Mouse (Mus musculus): ENCODE measurements around the gene Slfn8.
"Not testable (repeated sequence)": the region's sequence is repeated elsewhere in the genome, so short reads cannot be mapped to it uniquely, and the experiment has no call there.

The Slfn8 gene

DNA sequence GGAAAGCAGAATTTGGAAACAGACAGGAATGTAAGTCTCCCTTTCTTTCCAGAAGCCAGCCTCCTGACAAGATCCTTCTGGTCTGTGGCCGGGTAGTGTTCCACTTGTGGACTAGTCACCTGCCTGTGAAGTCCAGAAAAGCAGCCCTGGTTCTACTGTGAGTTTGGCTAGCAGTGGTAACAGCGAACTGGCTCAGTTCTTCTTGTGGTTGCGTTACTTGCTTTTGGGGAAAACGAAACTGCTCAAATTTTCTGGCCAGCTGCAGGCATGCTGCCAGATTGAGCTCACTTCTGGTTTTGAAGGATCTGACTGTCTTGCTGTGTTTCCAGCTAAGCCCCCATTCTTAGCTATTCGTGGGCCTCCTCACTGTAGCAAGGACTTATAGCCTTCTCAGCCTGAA lies at the start of gene Slfn8:
TSS of gene Slfn8 (minus strand) at position 190 of the 400 bp plus-strand sequence.
- CTCF ChIA-PET, result no interaction called here

GRCm38 (mm10) chr11:83067982-83068694 lies 47.5 kb upstream of the Slfn8 start:
- CTCF ChIA-PET, result no interaction called here

- CTCF ChIA-PET, result interaction anchor here (1.1 to 1.3 kb wide), 2 partner anchors 12 to 49 kb away, joined by 3 read pairs; partner anchors contain the start of gene Slfn1
These were observed 46.3 kb upstream of the Slfn8 start for GRCm38 (mm10) chr11:83066640-83067531.

- CTCF ChIA-PET, result interaction anchor here (0.6 kb wide), 1 partner anchor 54 kb away, joined by 3 read pairs; no protein-coding TSS in a partner anchor
These were observed 45.1 kb upstream of the Slfn8 start for GRCm38 (mm10) chr11:83065441-83066344.

DNA sequence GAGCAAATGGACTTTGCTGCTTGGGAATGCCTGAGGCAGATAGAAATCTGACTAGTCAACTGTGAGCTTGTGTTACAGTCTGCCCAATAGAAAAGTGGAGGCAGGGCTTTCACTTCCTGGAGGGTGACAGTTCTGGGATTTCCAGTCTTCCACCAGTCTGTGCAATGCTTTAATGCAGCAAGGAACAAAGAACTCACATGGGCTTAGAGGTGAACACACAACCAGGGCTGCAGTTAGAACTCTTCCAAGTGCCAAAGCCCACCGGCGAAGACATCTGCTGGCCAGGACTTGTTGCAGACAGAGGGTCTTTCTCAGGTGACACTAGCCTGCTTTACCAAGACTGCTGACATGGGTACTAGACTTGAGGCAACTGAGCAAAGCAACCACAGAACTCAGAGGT lies 44.3 kb upstream of the Slfn8 start, which contains the start of gene Slfn2:
TSS of gene Slfn2 (plus strand) at position 167 of the 400 bp plus-strand sequence.
- CTCF ChIA-PET, result no interaction called here

DNA sequence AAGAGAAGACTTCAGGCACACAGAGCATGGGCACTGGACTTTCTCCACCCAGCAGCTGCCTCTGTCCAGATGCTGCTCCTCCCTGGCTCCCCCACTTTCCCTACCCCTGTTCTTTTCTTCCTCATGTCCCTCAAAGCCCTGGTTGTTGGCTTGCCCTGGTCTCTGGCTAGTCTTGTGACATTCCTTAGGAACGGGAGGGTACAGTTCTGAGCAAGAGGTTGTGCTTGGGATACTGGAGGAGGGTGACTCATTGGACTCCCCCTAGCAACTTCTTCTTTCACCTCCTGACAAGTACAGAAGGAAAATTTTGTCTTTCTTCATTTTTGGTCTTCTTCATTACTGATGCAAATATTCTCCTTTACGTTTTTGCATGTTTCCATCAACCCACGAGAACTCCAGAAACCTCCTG lies 43.3 kb upstream of the Slfn8 start:
- CTCF ChIA-PET, result interaction anchor here (0.7 kb wide), 1 partner anchor 1526 kb away, joined by 3 read pairs; no protein-coding TSS in a partner anchor

GRCm38 (mm10) chr11:83063126-83063525 lies 42.5 kb upstream of the Slfn8 start:
- CTCF ChIA-PET, result interaction anchor here (0.7 kb wide), 1 partner anchor 1527 kb away, joined by 3 read pairs; no protein-coding TSS in a partner anchor

- CTCF ChIA-PET, result no interaction called here
These were observed 41.2 kb upstream of the Slfn8 start for GRCm38 (mm10) chr11:83061806-83062205.

GRCm38 (mm10) chr11:83060412-83061020 lies 39.9 kb upstream of the Slfn8 start:
- CTCF ChIA-PET, result interaction anchor here (0.5 kb wide), 1 partner anchor 148 kb away, joined by 3 read pairs; no protein-coding TSS in a partner anchor

DNA sequence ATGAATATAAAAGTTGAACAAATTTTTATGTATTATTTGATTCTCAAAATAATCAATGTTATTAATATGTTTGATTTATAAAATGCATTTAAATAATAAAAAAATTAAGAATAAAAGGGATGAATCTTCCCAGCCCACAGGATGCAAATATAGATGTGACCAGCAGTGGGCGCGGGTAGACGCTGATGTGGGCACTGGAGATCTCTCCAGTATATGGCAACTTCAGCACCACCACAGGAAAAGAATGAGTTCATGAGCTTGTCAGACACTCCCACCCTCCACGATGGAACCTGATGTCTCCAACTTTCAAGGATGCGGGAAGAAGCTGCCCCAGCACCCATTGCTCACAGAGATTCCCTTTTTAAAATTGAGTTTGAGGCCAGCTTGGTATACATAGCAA lies 37.3 kb upstream of the Slfn8 start:
- CTCF ChIA-PET, result interaction anchor here (0.7 kb wide), 1 partner anchor 64 kb away, joined by 3 read pairs; no protein-coding TSS in a partner anchor

DNA sequence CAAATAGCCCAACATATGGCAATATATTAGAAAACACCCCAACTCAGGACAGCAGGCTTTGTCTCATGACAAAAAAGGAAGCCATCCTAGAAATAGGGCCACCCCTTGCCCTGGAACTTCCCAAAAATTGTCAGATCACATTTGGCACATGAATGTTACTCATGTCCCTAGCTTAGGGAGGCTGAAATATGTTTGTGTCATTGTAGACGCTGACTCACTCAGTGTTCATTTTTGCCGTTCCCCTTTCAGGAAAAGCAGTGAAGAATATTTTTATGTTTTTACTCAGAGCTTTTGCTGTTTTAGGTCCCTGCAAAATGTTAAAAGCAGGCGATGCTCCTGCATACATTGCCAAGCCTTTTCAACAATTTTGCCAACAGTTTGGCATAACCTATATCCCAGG lies 25.0 kb upstream of the Slfn8 start:
- CTCF ChIA-PET, result interaction anchor here (0.7 kb wide), 1 partner anchor 148 kb away, joined by 4 read pairs; no protein-coding TSS in a partner anchor

GRCm38 (mm10) chr11:83043891-83044290 lies 23.3 kb upstream of the Slfn8 start:
- CTCF ChIA-PET, result no interaction called here

DNA sequence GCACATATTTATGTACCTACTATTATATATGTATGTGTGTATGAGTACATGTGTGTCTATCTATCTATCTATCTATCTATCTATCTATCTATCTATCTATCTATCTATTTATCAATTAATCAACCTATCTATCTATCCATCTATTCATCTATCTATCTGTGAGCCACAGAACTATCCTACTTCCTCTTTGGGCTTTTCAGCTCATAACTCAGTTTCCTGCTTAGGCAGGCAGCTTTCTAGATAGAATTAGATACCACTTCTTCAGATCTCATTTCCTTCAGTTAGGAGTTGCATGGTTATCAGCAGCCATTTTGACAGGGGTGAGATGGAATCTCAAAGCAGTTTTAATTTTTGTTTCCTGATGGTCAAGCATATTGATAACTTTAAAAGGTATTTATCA lies 20.4 kb upstream of the Slfn8 start:
- CTCF ChIA-PET, result no interaction called here

- CTCF ChIA-PET, result interaction anchor here (0.5 to 0.8 kb wide), 2 partner anchors 109 to 123 kb away, joined by 5 to 26 read pairs; no protein-coding TSS in a partner anchor
These were observed 19.7 kb upstream of the Slfn8 start for GRCm38 (mm10) chr11:83040325-83040724.

- CTCF ChIA-PET, result interaction anchor here (0.5 to 0.8 kb wide), 2 partner anchors 109 to 123 kb away, joined by 5 to 26 read pairs; no protein-coding TSS in a partner anchor
These were observed 19.2 kb upstream of the Slfn8 start for GRCm38 (mm10) chr11:83039796-83040195.

DNA sequence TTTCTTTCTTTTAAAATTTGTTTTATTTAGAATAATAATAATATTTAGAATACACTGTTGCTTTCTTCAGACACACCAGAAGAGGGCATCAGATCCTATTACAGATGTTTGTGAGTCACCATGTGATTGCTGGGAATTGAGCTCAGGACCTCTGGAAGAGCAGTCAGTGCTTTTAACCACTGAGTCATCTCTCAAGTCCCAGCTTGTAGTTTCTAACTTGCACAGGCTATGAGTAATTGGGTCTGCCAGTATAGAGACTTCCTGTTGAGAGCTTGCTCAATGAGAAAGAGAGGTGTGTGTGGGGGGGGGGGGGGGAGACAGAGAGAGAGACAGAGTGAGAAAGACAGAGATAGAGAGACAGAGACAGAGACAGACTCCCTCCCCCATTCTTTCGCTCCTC lies 18.5 kb upstream of the Slfn8 start:
- CTCF ChIA-PET, result interaction anchor here (0.7 kb wide), 1 partner anchor 142 kb away, joined by 15 read pairs; no protein-coding TSS in a partner anchor

DNA sequence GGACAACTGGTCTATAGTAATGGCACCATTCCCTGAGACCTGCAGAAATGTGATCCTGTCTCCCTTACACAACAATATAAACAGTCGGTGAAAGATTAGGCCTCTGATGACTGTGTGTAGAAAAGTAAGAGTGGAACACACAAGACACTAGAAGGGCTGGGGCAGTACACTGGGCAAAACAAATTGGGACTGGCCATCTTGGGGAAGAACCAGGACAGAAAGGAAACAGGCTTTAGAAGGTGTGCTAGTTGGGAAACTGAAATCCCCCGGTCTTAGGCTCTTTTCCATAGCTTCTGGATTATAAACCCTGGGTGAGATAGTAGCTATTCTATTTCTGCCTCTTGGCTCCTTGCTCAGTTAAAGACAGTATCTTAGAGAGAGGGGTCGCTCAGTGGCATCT lies 18.1 kb upstream of the Slfn8 start:
- CTCF ChIA-PET, result interaction anchor here (0.7 kb wide), 1 partner anchor 143 kb away, joined by 15 read pairs; no protein-coding TSS in a partner anchor

GRCm38 (mm10) chr11:83019561-83020519 lies 770 bp downstream of the Slfn8 start:
- CTCF ChIA-PET, result not testable (repeated sequence)

DNA sequence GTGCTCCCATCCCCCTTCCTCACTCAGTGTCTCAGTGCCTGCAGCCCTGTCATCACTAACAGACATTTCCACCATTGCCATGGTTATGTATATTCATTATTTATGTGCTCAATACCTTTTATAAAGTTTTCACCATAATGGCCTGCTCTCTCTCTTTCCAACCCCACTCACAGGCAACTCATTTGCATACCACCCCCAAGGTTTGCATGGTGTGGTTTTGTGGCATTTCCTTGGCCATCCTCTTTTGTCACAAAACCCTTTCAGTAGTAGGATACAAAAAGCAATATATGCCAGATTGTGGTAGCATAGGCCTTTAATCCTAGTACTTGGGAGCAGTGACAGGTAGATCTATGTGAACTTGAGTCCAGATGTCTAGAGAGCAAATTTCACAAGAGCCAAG lies 4.5 kb downstream of the Slfn8 start:
- CTCF ChIA-PET, result no interaction called here
